Mouse (Mus musculus): Measurements from ENCODE around the gene Nod1.

DNA sequence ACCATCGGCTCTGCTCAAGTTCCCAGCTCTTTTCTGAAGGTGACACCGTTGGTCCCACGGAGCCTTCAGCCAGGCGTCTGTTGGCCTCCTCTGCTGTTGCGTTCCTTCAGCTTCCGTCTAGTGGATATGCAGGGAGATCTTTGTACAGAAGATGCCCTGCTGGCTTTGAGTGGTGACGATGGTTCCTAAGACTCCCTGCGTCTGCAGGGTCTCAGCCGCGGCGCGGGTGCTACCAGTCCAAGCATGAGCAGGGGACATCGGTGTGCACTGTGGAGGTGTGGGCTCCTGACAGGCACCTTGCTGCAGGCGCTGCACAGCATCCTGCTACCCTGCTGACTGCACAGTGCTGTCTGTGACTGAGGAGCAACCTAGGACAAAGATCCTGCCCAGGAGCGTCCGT lies 47.9 kb downstream of the Nod1 start:
- TF ChIP-seq EP300 (IDR thresholded peaks at IDR 0.05; ENCODE audit: low read depth) (no peak), CTCF (IDR thresholded peaks at IDR 0.05; ENCODE audit: low read depth) (no peak)

Data from heart, postnatal 0 days (tissue).